Mouse (Mus musculus): ENCODE results near the gene Lats1.

- TF ChIP-seq CTCF (IDR thresholded peaks at IDR 0.05; ENCODE audit: extremely low read depth, insufficient read depth, insufficient read length, insufficient replicate concordance) = no peak
- no peak for TF ChIP-seq POLR2A (IDR thresholded peaks at IDR 0.05; ENCODE audit: low read depth, low read length)
These were observed 29.1 kb downstream of the Lats1 start for GRCm38 (mm10) chr10:7710121-7710520.
